Mouse (Mus musculus): Measurements from ENCODE around the gene Fam173a.
A peak's percentile ranks its signal among the peaks of the same experiment; 100 is the strongest.
"Not testable (repeated sequence)": the region's sequence is repeated elsewhere in the genome, so short reads cannot be mapped to it uniquely, and the experiment has no call there.

Gene Fam173a

DNA sequence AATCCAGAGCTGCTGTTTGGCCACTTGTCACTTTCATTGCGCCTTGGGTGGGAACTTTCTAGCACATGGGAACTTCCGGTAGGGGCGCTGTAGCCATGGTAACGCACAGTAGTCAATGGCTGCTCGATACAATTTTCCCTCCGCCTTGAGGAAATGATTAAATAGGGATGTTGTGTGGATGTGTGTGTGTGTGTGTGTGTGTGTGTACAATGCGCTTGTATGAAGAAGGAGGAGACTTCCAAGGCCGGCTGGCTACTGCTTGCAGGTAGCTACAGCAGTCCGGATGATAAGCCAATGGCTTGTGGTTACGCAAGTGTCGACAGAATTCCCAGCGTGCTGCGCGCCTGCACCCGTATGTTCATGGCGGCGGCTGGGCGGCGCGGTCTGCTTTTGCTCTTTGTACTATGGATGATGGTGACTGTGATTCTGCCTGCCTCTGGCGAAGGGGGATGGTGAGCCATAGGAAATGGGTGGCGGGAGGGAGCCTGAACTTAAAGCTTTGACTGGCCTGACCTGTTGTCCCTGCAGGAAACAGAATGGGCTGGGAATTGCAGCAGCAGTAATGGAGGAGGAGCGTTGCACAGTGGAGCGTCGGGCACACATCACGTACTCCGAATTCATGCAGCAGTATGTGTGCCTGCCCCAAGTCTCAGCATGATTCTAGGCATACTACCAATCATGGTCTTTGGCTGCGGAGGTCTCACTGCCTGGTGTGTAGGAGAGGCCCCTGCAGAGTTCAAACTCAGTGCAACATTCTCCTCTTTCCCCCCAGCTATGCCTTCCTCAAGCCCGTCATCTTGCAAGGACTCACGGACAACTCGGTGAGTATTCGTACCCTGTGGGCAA lies 36.2 kb upstream of the Fam173a start, which contains the start of gene Jmjd8:
Jmjd8 (plus strand) TSS at position 156 of the 846 bp plus-strand sequence.
- ATAC-seq (ENCODE audit: low TSS enrichment) = peak; percentile 48

DNA sequence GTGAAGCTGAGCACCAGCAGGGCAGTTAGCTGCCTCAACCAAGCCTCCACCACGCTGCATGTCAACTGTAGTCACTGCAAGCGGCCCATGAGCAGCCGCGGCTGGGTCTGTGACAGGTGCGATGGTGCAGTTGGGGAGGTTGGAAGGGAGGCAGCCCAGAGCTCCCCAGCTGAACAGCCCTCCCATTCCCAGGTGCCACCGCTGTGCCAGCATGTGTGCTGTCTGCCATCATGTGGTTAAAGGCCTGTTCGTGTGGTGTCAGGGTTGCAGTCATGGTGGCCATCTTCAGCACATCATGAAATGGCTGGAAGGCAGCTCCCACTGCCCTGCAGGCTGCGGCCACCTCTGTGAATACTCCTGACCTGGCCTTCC lies 35.5 kb upstream of the Fam173a start:
- ATAC-seq (ENCODE audit: low TSS enrichment) = no peak

DNA sequence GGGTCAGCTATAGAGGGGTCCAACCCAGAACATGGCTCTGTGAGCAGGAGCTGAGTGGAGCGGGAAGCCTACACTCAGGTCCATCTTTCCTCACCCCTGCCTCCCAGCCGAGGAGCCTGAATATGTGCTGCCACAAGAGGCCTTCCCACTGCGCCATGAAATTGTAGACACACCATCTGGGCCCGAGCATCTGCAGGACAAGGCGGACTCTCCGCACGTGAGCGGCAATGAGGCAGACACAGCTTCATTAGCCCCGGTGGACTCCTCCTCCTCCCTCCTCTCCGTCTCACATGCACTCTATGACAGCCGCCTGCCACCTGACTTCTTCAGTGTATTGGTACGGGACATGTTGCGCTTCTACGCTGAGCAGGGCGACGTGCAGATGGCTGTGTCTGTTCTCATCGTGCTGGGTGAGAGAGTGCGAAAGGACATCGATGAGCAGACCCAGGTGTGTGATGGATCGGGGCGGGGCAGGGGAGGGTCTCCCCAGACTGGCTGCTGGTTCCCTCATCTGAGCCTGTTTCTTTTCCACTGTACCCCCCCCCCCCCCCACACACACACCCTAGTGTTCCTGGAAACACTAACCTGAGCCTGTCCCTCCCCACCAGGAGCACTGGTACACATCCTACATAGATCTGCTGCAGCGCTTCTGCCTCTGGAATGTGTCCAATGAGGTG lies 35.0 kb upstream of the Fam173a start:
- no peak for ATAC-seq (ENCODE audit: low TSS enrichment)

DNA sequence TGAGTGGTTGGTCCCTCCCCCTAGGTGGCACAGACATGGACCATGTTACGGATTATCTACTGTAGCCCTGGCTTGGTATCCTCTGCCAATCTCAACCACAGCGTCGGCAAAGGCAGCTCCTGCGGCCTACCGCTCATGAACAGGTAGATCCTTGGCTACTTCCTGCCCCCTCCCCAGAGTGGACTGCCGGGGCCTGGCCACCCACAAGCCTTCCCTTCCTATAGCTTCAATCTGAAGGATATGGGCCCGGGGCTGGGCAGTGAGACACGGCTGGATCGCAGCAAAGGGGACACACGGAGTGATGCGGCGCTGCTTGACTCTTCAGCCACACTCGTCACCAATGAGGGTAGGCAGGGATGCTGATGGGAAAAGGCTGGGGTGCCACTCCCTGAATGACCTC lies 34.3 kb upstream of the Fam173a start:
- ATAC-seq (ENCODE audit: low TSS enrichment) = no peak

DNA sequence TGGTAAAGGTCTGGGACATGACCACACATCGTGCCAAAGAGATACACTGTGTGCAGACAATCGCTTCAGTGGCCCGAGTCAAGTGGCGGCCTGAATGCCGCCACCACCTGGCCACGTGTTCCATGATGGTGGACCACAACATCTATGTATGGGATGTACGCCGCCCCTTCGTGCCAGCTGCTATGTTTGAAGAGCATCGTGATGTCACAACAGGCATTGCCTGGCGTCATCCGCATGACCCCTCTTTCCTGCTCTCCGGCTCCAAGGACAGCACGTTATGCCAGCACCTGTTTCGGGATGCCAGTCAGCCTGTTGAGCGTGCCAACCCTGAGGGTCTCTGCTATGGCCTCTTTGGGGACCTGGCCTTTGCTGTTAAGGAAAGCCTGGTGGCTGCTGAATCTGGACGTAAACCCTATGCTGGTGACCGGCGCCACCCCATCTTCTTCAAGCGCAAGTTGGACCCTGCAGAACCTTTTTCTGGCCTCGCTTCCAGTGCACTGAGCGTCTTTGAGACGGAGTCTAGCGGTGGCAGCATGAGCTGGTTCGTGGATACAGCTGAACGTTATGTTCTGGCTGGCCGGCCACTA lies 33.4 kb upstream of the Fam173a start:
- ATAC-seq (ENCODE audit: low TSS enrichment) = no peak

DNA sequence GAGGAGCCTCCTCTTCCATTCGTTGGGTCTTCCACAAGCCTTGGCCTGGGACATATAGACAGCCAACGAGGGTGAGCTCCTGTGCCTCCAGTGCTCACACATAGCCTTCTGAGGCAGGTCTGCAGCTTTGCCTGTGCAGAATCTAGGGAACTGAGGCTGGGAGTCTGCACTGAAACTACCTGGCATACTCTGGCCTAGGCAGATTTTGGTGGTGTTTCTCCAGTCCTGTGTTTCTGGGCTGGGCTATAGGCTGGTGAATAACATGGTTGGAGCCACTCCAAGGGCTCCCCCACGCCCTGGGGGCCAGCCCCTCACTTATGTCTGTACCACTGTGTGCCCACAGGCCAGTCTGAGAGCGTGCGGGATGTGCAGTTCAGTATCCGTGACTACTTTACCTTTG lies 32.6 kb upstream of the Fam173a start:
- no peak for ATAC-seq (ENCODE audit: low TSS enrichment)

DNA sequence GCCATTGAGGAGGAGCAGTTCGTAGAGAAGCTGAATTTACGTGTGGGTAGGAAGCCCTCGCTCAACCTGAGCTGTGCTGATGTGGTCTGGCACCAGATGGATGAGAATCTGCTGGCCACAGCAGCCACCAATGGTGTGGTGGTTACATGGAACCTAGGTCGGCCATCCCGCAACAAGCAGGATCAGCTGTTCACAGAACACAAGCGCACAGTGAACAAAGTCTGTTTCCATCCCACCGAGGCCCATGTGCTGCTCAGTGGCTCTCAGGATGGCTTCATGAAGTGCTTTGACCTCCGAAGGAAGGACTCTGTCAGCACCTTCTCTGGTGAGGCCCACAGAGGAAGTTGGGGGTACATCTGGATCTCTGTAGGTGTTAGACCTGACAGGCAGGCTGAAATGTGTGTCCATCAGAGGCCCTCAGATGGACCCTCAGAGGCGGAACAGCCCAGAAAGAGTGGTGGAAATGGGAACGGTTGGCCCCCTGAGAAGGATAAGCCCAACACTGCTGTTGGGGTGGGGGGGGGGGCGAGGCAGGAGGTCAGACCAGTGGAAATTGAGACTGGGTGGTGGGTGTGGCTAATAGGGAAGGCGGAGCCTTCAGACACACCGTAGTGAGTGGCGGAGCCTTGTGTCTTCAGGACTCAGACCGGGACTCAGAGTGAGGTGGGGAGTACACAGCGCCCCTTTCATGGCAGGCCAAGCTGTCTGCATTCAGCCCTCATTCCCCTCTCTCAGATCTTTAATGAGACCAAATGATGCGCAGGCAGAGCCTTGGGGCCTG lies 31.9 kb upstream of the Fam173a start:
- no peak for ATAC-seq (ENCODE audit: low TSS enrichment)

DNA sequence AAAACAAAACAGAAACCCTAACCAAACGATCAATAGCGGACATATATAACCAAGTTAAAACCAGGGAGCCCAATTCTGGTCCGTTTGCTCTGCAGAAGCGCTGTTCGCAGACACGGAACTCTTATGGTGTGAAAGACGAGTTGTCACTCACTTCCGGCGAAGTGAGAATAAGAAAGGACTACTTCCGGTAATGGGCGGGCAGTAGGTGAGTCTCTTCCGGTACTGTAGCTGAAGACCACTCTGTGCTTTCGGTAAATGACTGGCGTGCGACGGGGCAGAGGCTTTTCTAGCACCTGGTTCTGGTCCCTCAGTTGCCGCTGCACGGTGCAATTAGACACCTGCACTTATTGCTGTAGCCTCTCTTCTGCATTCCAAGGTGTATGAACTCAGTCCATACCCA lies 30.8 kb upstream of the Fam173a start, which contains the start of gene Wdr24:
Wdr24 (plus strand) TSS at position 176 of the 400 bp plus-strand sequence.
- peak; percentile 88 for ATAC-seq (ENCODE audit: low TSS enrichment)

DNA sequence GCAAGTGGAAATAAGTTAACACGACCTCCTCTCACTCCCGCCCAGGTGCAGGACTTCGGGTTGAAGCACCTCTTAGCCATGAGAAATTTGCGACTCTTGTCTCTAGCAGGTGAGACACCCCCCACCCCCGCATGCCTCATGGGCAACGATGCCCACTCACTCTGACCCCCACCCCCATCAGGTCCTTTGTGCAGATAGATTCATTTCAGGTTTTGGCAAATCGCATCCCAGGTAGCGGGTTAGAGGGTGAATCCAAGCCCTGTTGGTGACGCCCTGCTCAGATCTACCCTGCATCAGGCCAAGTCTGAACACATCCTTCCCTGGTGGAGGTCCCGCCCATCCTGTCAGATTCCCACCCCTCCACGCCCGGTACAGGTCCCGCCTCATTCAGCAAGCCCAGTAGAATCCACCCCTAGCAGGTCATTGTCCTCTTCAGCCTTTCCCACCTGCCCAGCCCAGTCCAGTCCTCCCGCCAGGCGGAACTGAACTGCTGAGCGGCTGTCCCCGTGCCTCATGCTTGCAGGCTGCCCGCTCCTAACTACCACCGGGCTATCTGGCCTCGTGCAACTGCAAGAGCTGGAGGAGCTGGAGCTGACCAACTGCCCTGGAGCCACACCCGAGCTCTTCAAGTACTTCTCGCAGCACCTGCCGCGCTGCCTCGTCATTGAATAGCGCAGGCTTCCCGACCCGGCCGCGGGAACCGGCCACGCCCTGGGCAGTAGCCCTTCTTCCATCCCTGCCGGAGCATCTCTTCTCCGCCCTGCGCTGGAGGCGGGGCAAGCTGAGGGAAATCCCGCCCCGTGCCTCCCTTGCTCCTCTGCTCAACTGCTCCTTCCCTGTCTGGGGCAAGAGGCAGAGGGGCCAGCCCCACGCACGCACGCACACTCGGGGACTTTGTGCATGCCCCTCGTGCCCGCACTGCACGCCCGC lies 26.4 kb upstream of the Fam173a start:
- ATAC-seq (ENCODE audit: low TSS enrichment) = no peak

DNA sequence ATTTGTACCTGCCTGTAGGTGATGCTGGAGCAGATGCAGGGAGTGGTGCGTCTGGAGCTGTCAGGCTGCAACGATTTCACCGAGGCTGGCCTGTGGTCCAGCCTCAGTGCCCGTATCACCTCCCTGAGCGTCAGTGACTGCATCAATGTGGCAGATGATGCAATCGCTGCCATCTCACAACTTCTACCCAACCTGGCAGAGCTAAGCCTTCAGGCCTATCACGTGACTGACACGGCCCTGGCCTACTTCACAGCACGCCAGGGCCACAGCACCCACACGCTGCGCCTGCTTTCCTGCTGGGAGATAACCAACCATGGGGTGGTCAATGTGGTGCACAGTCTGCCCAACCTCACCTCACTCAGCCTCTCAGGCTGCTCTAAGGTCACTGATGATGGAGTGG lies 25.0 kb upstream of the Fam173a start:
- ATAC-seq (ENCODE audit: low TSS enrichment) = no peak

DNA sequence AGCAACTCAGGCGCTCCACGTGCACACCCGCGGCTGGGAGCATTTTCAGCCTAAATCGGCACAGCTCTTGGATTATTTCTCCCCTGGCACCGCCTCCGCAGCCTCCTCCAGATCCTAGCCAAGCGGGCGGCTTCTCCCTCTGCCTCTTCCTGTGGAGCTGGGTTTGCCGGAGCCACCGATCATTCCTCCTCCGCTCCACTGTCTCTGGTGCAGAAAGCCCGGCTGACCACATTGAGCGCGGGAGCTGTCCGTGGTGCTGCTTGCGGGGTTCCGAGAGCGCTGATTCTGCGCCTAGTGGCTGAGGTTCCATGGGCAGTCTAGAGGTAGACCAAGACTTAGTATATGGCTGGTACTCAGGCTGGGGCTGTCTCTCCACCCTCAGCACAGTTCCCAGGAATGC lies 20.8 kb upstream of the Fam173a start:
- ATAC-seq (ENCODE audit: low TSS enrichment) = peak; percentile 75

DNA sequence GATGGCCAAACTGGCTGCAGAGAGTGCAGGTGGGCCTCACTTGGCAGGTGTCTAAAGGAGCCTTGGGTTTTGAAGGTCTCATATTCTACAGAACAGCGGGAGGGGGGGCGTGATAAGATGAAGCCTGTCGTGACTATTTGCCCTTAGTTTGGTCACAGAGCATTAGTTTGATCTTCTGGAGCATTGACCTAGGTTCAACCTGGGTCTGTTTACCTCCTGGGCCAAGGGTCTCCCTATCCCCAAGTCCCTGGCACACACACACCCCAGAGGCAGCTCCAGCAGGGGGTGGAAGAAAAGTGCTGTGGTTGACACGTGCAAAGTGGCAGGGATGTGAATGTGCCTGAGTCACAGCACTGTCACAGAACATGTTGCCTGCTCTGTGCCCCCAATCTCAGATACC lies 18.2 kb upstream of the Fam173a start:
- ATAC-seq (ENCODE audit: low TSS enrichment) = no peak

DNA sequence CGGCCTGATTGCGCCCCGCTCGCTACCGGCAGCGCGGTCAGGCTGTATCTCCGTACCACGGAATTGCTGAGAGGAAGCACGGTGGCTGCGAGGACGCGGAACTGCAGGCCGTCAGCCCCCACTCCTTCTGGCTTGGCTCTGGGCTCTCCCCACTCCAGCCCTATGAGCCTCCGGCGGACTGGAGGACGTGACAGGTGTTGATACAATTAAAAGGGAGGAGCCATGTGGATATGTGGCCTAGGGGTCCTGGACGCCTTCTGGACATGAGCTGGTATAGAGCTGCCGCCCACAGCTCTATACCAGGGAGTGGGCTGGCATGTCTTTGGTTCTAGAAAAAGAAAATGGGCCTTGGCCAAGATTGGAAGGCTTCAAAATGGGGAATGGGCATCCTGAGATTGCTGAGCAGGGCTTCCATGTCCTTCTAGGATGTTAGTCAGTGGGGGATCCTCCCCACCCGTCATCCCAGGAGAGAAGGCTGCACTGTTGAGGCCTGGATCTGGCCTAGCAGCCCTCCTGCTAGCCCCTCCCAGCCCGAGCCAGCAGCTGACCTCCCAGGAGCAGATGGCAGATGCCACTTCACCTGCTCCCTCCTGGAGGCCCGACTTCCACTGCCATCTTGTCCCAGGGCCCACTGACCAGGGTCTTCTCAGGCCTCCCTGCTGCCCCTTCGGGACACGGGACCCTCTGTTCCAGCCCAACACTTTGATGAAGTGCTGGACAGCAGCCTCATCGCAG lies 17.1 kb upstream of the Fam173a start:
- peak; percentile 14; the same call in 1 of the 2 replicates for ATAC-seq (ENCODE audit: low TSS enrichment)

DNA sequence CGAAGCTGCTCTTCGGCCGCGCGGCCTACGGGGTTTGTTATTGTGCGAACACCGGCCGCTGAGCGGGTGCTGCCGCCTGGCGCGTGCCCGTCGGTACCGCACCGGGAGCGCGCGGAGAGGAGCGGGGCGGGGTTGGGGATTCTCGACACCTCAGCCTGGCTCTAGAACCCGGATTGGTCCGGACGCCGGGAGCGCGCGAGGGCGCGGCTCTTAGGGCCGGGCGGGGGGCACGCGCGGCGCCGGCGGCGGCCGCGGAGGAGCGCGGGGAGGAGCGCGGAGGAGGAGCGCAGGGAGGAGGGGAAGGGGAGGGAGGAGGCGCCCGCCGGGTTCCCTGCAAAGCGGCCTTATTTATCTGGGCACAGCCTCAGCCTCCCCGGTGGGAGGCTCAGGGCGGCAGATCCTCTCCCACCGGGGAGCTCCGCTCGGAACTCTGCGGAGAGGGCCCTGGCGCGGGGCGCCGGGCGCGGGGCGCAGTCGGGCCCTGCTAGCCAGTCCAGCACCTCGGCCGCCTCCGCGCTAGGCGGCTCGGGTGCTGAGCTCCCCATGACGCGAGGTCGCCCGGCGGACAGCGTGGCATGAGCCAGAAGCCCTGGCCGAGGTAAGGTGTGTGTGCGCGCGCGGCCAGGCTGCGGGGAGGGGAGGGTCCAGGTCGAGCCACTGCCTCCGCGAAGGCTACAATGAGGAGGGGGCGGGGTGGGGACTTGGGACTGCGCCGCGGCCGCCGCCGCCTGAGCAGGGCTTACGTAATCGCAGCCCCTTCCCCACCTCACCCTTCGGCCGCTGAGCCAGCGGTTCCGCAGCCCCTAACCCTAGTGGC lies 16.3 kb upstream of the Fam173a start, which contains the start of gene Fbxl16:
Fbxl16 (plus strand) TSS at position 297 of the 817 bp plus-strand sequence.
- peak; percentile 60 for ATAC-seq (ENCODE audit: low TSS enrichment)

DNA sequence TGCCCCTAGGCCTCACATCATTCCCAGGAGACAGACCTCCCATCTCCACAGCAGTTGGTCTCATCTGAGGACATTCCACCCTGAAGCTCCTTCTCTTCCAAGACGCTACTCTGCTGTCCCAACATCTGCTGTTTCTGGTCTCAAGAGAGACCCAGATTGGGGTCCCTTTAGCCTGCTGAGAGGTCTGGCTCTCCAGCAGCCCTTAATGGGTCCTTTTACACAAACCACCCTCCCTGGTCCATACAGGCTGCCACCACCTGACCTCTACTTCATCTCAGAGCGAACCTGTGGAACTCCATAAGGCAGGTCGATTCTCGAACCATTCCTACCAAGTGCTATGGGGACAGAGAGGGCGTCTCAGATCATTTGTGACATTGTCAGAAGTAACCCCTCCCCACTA lies 15.3 kb upstream of the Fam173a start:
- no peak for ATAC-seq (ENCODE audit: low TSS enrichment)

DNA sequence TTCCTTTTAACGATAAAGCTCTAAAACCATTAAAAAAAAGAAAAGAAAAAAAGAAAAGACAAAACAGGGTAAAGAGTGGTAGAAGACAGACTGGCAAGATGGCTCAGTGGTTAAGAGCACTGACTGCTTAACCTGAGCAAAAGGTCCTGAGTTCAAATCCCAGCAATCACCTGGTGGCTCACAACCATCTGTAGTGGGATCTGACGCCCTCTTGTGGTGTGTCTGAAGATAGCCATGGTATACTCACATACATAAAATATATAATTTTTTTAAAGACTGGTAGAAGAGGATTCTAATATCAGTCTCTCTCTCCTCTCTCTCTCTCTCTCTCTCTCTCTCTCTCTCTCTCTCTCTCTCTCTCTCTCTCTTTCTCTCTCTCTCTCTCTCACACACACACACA lies 14.8 kb upstream of the Fam173a start:
- not testable (repeated sequence) for ATAC-seq (ENCODE audit: low TSS enrichment)

DNA sequence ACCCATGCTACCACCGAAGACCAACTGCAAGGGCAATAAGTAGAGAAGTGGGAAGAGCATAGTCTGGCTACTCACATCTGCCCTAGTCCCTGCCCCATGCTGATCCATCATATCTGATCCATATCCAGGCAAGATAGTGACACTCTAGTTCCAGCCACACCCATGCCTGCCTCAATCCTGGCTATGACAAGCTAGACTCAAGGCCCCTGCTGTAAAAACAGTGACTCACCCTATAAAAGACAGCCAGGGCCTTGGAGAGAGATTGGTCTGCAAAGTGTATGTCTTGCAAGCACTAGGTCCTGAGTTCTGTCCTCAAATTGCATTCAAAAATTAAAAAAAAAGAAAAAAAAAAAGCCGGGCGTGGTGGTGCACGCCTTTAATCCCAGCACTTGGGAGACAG lies 13.8 kb upstream of the Fam173a start:
- ATAC-seq (ENCODE audit: low TSS enrichment) = no peak

DNA sequence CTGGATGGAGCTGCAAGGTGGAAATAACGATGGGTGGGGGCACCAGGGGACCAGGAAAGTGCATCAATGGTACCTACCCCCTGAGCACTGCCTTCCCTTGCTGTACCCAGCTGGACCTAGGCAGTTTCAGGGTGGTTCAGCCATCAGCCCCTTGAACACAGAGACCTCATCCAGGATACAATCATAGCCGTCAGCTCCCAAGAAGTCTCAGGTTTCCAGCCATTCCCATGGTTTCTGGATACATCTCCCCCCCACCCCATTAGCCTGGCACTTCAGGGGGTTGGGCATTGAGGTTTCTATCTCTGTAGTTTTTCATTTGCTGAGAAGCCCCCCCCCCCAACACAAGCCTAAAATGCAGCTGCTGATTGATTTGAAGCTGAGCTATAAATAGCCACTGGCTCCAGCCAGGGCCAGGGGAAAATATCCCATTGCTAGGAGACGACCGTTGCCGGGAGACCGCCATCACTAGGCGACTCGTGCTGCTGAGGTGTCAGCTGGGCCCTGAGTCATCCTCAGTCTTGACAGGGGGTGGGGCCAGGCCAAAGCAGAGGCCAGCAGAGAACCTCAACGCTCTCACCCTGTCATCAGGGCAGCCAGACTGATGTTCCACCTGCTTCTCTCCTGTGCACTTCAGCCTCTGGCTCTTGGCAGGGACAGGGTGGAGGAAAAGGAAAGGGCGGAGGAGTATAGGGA lies 10.3 kb upstream of the Fam173a start:
- ATAC-seq (ENCODE audit: low TSS enrichment) = peak; percentile 86

DNA sequence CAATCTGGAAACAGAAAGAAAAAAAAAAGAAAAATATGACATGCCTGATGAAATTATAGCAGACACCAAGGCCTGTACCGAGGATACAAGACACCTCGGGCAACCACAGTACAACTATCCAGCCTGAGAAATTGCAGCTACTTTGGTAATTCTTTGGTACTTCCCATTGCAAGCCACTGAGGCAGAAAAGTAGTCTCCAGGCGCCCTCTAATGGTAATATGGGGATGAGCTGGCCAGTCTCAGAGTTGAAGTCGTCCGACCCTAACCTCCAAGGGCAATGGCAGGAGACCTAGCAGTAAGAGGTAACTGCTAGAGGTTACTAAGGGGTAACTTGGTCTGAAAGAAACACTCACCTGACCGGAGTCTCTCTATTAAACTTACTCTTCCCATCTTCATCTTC lies 8.3 kb upstream of the Fam173a start:
- ATAC-seq (ENCODE audit: low TSS enrichment) = peak; percentile 61; the same call in 1 of the 2 replicates
